Mouse (Mus musculus): ENCODE measurements around the gene Pde4dip.

- no peak for TF ChIP-seq POLR2A (IDR thresholded peaks at IDR 0.05; ENCODE audit: insufficient read depth, low read depth, low read length)
- TF ChIP-seq CTCF (IDR thresholded peaks at IDR 0.05), result no peak
Measured at GRCm38 (mm10) chr3:97793995-97794394, 94.5 kb downstream of the Pde4dip start.
